Mouse (Mus musculus) lung, embryonic 15.5 days (tissue): ENCODE results near the gene Gabrp. TPM values are rescaled to one million over a fixed set of nuclear protein-coding genes. Genes with fewer than 3 reads are reported as not detected.

Source experiments
- ATAC-seq: fragments of 200-750 bp; cut with Nextera tagmentation; 2 replicates; pipeline ENCODE4 v1.8.0; 2017; ENCODE audit warnings: moderate number of reproducible peaks, borderline replicate concordance; ENCODE audit not compliant: low FRiP score, low TSS enrichment; ENCODE audit errors: extremely low read depth
- H3K27ac ChIP-seq: fragments of 300-500 bp; sonication (generic); 2 replicates; pipeline ENCODE4 v1.5.1; 2015; ENCODE audit warnings: moderate library complexity, mild to moderate bottlenecking, inconsistent platforms
- H3K27me3 ChIP-seq: fragments of 300-500 bp; sonication (generic); 2 replicates; pipeline ENCODE4 v1.6.1; 2015; ENCODE audit warnings: inconsistent platforms
- H3K36me3 ChIP-seq: fragments of 300-500 bp; sonication (generic); 2 replicates; pipeline ENCODE4 v1.6.1; 2015; ENCODE audit warnings: inconsistent platforms
- H3K4me1 ChIP-seq: fragments of 300-500 bp; sonication (generic); 2 replicates; pipeline ENCODE4 v1.6.1; 2015; ENCODE audit warnings: inconsistent platforms
- H3K4me2 ChIP-seq: fragments of 300-500 bp; sonication (generic); 2 replicates; pipeline ENCODE4 v1.6.1; 2015; ENCODE audit warnings: inconsistent platforms, mild to moderate bottlenecking, moderate library complexity
- H3K4me3 ChIP-seq: fragments of 300-500 bp; sonication (generic); 2 replicates; pipeline ENCODE4 v1.5.1; 2015; ENCODE audit warnings: mild to moderate bottlenecking, inconsistent platforms
- H3K9ac ChIP-seq: fragments of 300-500 bp; sonication (generic); 2 replicates; pipeline ENCODE4 v1.6.1; 2015; ENCODE audit warnings: inconsistent platforms
- H3K9me3 ChIP-seq: fragments of 300-500 bp; sonication (generic); 2 replicates; pipeline ENCODE4 v1.6.1; 2016; ENCODE audit warnings: inconsistent platforms
- WGBS: fragments of 180-500 bp; shearing (Covaris S2); methylation state at CpG from one replicate; pipeline ENCODE4 v1.1.7; 2015; 5-methylcytosine and 5-hydroxymethylcytosine counted together
- polyA plus RNA-seq: library from polyadenylated mRNA; unstranded; fragments of >200 nt; fragmentation: Nextera tagmentation; extraction: Ambion mirVana; gene quantifications from 2 replicates; pipeline ENCODE4 v1.2.1, GENCODE M21; 2015

The Gabrp gene
- polyA plus RNA-seq, 1 experiment from 2014 or later, result 0.34 TPM

- Histone ChIP-seq H3K9ac (no peak overlapping the region), H3K4me1 (no peaks in the 10 kb centered on the region), H3K27ac (no peak overlapping the region), H3K36me3 (no peaks in the 10 kb centered on the region), H3K4me3 (no peak overlapping the region), H3K9me3 (no peaks in the 10 kb centered on the region), H3K4me2 (no peak overlapping the region), H3K27me3 (no peaks in the 10 kb centered on the region)
- 72% methylated on average over 2 of the region's 2 CpGs for WGBS
- no peak for ATAC-seq
Measured at GRCm38 (mm10) chr11:33563921-33564320, 14.8 kb downstream of the Gabrp start.

GRCm38 (mm10) chr11:33554123-33554522 is 24.6 kb downstream of the Gabrp start:
- H3K4me1 ChIP-seq, result no peaks in the 10 kb centered on the region
- H3K36me3 ChIP-seq, result no peaks in the 10 kb centered on the region
- H3K9ac ChIP-seq, result no peak overlapping the region
- H3K27me3 ChIP-seq, result no peaks in the 10 kb centered on the region
- no peak overlapping the region for H3K4me3 ChIP-seq
- no peak overlapping the region for H3K27ac ChIP-seq
- 72% methylated on average over 8 of the region's 8 CpGs for WGBS
- ATAC-seq, result no peak
- H3K4me2 ChIP-seq, result no peak overlapping the region
- H3K9me3 ChIP-seq, result no peaks in the 10 kb centered on the region

GRCm38 (mm10) chr11:33550861-33551560 is 27.7 kb downstream of the Gabrp start:
- Histone ChIP-seq H3K4me1 (no peaks in the 10 kb centered on the region), H3K36me3 (no peaks in the 10 kb centered on the region), H3K9ac (no peak overlapping the region), H3K9me3 (no peaks in the 10 kb centered on the region), H3K27ac (no peak overlapping the region), H3K27me3 (no peaks in the 10 kb centered on the region), H3K4me3 (no peak overlapping the region), H3K4me2 (no peak overlapping the region)
- ATAC-seq, result no peak
- WGBS, result 71% methylated on average over 14 of the region's 14 CpGs

DNA sequence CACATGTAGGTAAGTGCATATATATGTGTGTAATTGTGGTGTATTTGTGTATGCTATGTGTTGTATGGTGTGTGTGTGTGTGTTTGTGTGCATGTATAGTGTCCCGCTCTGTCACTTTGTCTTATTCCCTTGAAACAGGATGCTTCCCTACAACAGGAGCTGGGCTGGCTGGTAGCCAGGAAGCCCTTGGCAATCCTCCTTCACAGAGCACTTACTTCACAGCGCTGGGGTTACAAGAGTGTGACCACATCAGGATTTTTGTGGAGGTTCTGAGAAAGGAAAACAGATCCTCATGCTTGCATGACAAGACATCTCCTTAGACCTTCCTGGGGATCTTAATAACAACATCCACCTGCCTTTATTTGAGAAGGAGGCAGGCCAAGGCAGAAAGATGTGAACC is 31.4 kb downstream of the Gabrp start:
- no peak for ATAC-seq
- Histone ChIP-seq H3K36me3 (no peaks in the 10 kb centered on the region), H3K27me3 (no peaks in the 10 kb centered on the region), H3K4me3 (no peak overlapping the region), H3K4me2 (no peak overlapping the region), H3K4me1 (no peaks in the 10 kb centered on the region), H3K9me3 (no peaks in the 10 kb centered on the region), H3K9ac (no peak overlapping the region), H3K27ac (no peak overlapping the region)
- 33% methylated on average over 2 of the region's 2 CpGs for WGBS

- Histone ChIP-seq H3K9me3 (no peaks in the 10 kb centered on the region), H3K27me3 (no peaks in the 10 kb centered on the region), H3K4me2 (no peak overlapping the region), H3K9ac (no peak overlapping the region), H3K27ac (no peak overlapping the region), H3K36me3 (no peaks in the 10 kb centered on the region), H3K4me1 (no peaks in the 10 kb centered on the region), H3K4me3 (no peak overlapping the region)
- 84% methylated on average over 2 of the region's 2 CpGs for WGBS
- ATAC-seq, result no peak
Measured at GRCm38 (mm10) chr11:33544945-33545344, 33.8 kb downstream of the Gabrp start.

GRCm38 (mm10) chr11:33544121-33544520 is 34.6 kb downstream of the Gabrp start:
- Histone ChIP-seq H3K27ac (no peak overlapping the region), H3K9ac (no peak overlapping the region), H3K36me3 (no peaks in the 10 kb centered on the region), H3K4me1 (no peaks in the 10 kb centered on the region), H3K4me3 (no peak overlapping the region), H3K4me2 (peak overlapping the region; percentile 14; the same call in 1 of the 2 replicates), H3K27me3 (no peaks in the 10 kb centered on the region), H3K9me3 (no peaks in the 10 kb centered on the region)
- WGBS, result 38% methylated on average over 11 of the region's 11 CpGs
- no peak for ATAC-seq

- Histone ChIP-seq H3K27me3 (no peaks in the 10 kb centered on the region), H3K9me3 (no peaks in the 10 kb centered on the region), H3K4me1 (no peaks in the 10 kb centered on the region), H3K36me3 (no peaks in the 10 kb centered on the region), H3K4me3 (no peak overlapping the region), H3K27ac (no peak overlapping the region), H3K9ac (no peak overlapping the region), H3K4me2 (no peak overlapping the region)
- 77% methylated on average over 5 of the region's 5 CpGs for WGBS
- ATAC-seq, result no peak
Measured at GRCm38 (mm10) chr11:33537390-33538125, 41.2 kb downstream of the Gabrp start.

DNA sequence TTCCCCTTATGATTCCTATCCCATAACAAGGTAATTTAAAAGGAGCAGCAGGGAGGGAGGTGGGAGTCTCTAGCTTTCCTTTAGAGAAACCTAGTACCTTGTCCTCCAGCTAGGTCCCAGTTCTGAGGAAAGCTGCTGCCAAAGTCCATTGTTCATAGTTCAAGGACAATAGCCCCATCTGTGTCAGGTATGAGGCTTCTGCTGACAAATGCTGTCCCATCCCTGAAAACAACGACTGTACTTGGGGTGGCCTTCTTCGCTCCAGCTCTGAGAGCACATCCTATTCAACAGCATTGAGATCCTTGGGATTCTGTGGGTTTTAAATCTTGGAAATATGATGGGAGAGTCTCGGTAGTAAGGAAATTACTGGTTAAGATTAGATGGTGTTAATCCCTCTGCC is 42.1 kb downstream of the Gabrp start:
- Histone ChIP-seq H3K36me3 (no peaks in the 10 kb centered on the region), H3K9me3 (no peaks in the 10 kb centered on the region), H3K9ac (no peak overlapping the region), H3K4me2 (no peak overlapping the region), H3K27ac (no peak overlapping the region), H3K4me1 (no peaks in the 10 kb centered on the region), H3K27me3 (no peaks in the 10 kb centered on the region), H3K4me3 (no peak overlapping the region)
- WGBS, result 86% methylated on average over 3 of the region's 3 CpGs
- ATAC-seq, result no peak

DNA sequence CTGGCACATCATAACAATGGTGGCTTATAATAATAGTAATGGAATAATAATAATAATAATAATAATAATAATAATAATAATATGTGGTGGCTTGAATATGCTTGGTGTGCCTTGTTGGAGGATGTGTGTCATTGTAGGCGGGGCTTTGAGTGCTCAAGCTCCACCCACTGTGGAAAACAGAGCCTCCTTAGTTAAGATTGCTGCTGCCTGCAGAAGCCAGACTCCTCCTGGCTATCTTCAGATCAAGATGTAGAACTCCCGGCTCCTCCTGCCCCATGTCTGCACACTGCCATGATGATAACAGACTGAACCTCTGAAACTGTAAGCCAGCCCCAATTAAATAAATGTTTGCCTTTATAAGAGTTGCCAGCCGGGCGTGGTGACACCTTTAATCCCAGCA is 44.2 kb downstream of the Gabrp start:
- H3K4me3 ChIP-seq, result no peak overlapping the region
- H3K27ac ChIP-seq, result no peak overlapping the region
- ATAC-seq, result no peak
- no peaks in the 10 kb centered on the region for H3K4me1 ChIP-seq
- H3K9ac ChIP-seq, result no peak overlapping the region
- no peaks in the 10 kb centered on the region for H3K36me3 ChIP-seq
- H3K4me2 ChIP-seq, result no peak overlapping the region
- WGBS, result 83% methylated on average over 4 of the region's 4 CpGs
- no peaks in the 10 kb centered on the region for H3K9me3 ChIP-seq
- H3K27me3 ChIP-seq, result no peaks in the 10 kb centered on the region

DNA sequence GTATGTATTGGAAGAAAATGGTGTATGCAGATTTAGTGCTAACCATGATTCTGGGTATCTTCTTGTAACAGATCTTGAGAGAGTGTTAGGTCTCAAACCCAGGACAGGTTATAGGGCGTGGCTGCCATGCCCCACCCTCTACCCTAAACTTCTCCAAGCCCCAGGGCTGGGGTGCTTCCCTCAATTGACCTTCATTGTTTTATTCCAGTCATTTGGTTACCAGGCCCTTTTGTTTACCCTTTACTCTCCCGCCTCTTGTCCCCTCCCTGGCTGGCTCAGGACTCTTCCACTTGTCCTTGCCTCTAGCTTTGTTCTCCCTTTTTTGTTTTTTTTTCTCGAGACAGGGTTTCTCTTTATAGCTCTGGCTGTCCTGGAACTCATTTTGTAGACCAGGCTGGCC is 45.2 kb downstream of the Gabrp start:
- ATAC-seq, result no peak
- Histone ChIP-seq H3K4me1 (no peaks in the 10 kb centered on the region), H3K27me3 (no peaks in the 10 kb centered on the region), H3K36me3 (no peaks in the 10 kb centered on the region), H3K9ac (no peak overlapping the region), H3K4me3 (no peak overlapping the region), H3K4me2 (no peak overlapping the region), H3K9me3 (no peaks in the 10 kb centered on the region), H3K27ac (no peak overlapping the region)
- 55% methylated on average over 3 of the region's 3 CpGs for WGBS

DNA sequence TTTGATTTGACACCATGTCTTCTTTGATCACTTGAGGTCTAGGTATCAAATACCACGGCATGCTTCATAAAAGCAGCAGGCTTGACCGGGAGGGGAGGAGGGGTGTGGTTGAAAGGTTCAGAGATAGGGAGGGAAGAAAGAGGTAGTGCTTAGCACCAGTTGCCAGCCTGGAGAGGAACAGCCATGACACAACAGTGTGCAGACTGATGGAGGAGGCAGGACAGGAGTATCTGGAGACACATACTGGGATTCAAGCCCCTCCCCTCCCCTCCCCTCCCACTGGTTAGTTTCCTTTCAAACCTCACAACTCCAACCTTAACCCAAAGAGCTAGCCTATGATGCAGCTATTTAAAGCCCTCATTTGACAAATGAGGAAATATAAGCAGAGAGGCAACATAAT is 49.2 kb downstream of the Gabrp start:
- no peak overlapping the region for H3K4me3 ChIP-seq
- no peaks in the 10 kb centered on the region for H3K9me3 ChIP-seq
- no peaks in the 10 kb centered on the region for H3K27me3 ChIP-seq
- H3K4me2 ChIP-seq, result no peak overlapping the region
- no peak overlapping the region for H3K27ac ChIP-seq
- 7% methylated on average over 2 of the region's 2 CpGs for WGBS
- no peak for ATAC-seq
- no peak overlapping the region for H3K9ac ChIP-seq
- H3K36me3 ChIP-seq, result no peaks in the 10 kb centered on the region
- H3K4me1 ChIP-seq, result no peaks in the 10 kb centered on the region

DNA sequence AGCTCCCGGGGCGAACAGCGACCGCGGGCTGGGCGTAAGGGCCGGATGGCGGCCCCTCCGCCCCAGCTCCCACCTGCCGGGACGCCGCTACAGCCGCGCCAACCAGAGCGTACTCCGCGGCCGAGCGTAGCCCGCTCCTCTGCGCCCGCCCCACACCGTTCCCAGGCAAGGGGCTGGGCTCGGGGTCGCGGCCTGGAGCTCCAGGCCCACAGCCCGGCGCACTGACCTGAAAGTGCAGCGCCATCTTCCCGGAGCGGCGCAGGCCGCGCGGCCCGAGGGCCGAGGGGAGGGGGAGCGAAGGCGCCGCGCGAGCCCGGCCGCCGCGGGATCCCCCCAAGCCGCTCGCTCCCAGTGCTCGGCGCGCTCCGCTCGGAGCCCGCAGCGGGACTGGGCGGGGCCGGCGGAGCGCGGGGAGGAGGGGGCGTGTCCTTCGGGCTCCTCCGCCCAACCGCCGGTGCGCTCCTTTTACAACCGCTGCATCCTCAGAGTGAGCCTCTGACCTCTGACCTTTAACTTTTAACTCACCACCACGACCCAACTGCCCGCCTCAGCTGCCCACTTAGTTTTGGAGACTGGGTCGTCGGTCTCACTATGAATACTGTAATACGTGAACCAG is 65.3 kb downstream of the Gabrp start, which contains the start of gene Ranbp17:
Ranbp17 (minus strand) TSS at position 371 of the 616 bp plus-strand sequence.
- H3K9me3 ChIP-seq, result no peaks in the 10 kb centered on the region
- peak within 1 kb of the TSS; percentile 81 for H3K4me2 ChIP-seq
- H3K9ac ChIP-seq, result peak within 1 kb of the TSS; percentile 80
- peak within 1 kb of the TSS; percentile 78 for H3K27ac ChIP-seq
- peak within 1 kb of the TSS; percentile 90 for H3K4me3 ChIP-seq
- H3K27me3 ChIP-seq, result no peaks in the 10 kb centered on the region
- 0 out of 2 replicates have a peak, but pooled peaks cover 4% of the 10 kb centered on the region for H3K4me1 ChIP-seq
- peak; percentile 89 for ATAC-seq
- 3% methylated on average over 43 of the region's 72 CpGs for WGBS
- H3K36me3 ChIP-seq, result no peaks in the 10 kb centered on the region
